Mouse (Mus musculus) lung, adult 2 months (tissue): Measurements from ENCODE around the gene Raet1e.
"Not testable (repeated sequence)": the region's sequence is repeated elsewhere in the genome, so short reads cannot be mapped to it uniquely, and the experiment has no call there.

Experiments used
- CTCF ChIP-seq: fragments of 200-500 bp; IDR thresholded peaks from 2 replicates; pipeline ENCODE4 v1.5.1; 2011; ENCODE audit warnings: mild to moderate bottlenecking, low read length, control low read depth; ENCODE audit not compliant: insufficient read depth
- POLR2A ChIP-seq: fragments of 200-500 bp; IDR thresholded peaks from 2 replicates; pipeline ENCODE4 v1.6.1; 2011; ENCODE audit warnings: low read depth, mild to moderate bottlenecking, control low read depth, low read length, borderline replicate concordance; ENCODE audit errors: extremely low read depth

GRCm38 (mm10) chr10:22223474-22224349, 65.3 kb downstream of the Raet1e start:
- TF ChIP-seq CTCF, POLR2A: not testable (repeated sequence)
